Mouse (Mus musculus) heart, embryonic 10.5 days (tissue): ENCODE measurements around the gene Gm11554. TPM values are rescaled to one million over a fixed set of nuclear protein-coding genes. Genes with fewer than 3 reads are reported as not detected.

Experiments
- DNase-seq: peaks from one replicate; pipeline ENCODE4 v3.0.0-alpha.2; 2017; ENCODE audit warnings: low spot score
- H3K27ac ChIP-seq: fragments of 300-500 bp; sonication (generic); 2 replicates; pipeline ENCODE4 v1.5.1; 2016; ENCODE audit warnings: mild to moderate bottlenecking
- H3K27me3 ChIP-seq: fragments of 300-500 bp; sonication (generic); 2 replicates; pipeline ENCODE4 v1.6.1; 2016; ENCODE audit warnings: mild to moderate bottlenecking; ENCODE audit not compliant: poor library complexity, insufficient read depth, severe bottlenecking
- H3K36me3 ChIP-seq: fragments of 300-500 bp; sonication (generic); 2 replicates; pipeline ENCODE4 v1.6.1; 2016; ENCODE audit warnings: mild to moderate bottlenecking, moderate library complexity
- H3K4me1 ChIP-seq: fragments of 300-500 bp; sonication (generic); 2 replicates; pipeline ENCODE4 v1.6.1; 2016; ENCODE audit warnings: mild to moderate bottlenecking
- H3K4me3 ChIP-seq: fragments of 300-500 bp; sonication (generic); 2 replicates; pipeline ENCODE4 v1.5.1; 2016; ENCODE audit warnings: mild to moderate bottlenecking, moderate library complexity
- H3K9me3 ChIP-seq: fragments of 300-500 bp; sonication (generic); 2 replicates; pipeline ENCODE4 v1.6.1; 2016; ENCODE audit warnings: mild to moderate bottlenecking, moderate library complexity
- WGBS: fragments of 180-500 bp; shearing (Covaris S2); methylation state at CpG from one replicate; pipeline ENCODE4 v1.1.7; 2016; 5-methylcytosine and 5-hydroxymethylcytosine counted together
- polyA plus RNA-seq: library from polyadenylated mRNA; unstranded; fragments of >200 nt; fragmentation: Nextera tagmentation; extraction: Ambion mirVana; gene quantifications from 2 replicates; pipeline ENCODE4 v1.2.1, GENCODE M21; 2016

Gm11554 gene
- polyA plus RNA-seq, 1 experiment from 2014 or later: not detected

GRCm38 (mm10) chr11:99758877-99759276, 45.4 kb downstream of the Gm11554 start:
- no peaks in the 10 kb centered on the region for H3K9me3 ChIP-seq
- no peak for DNase-seq

More at GRCm38 (mm10) chr11:99758877-99759276, 45.4 kb downstream of the Gm11554 start:
- Histone ChIP-seq H3K4me1 (no peaks in the 10 kb centered on the region), H3K27ac (no peak overlapping the region), H3K36me3 (no peaks in the 10 kb centered on the region), H3K27me3 (no peaks in the 10 kb centered on the region), H3K4me3 (no peak overlapping the region)
- 82% methylated on average over 1 of the region's 1 CpGs for WGBS

Other genes starting within 250 kb of the Gm11554 start
- not detected in 2 replicates for gene Krtap3-2, start 247.6 kb downstream of the Gm11554 start, polyA plus RNA-seq
- gene Gm11939, start 245.0 kb downstream of the Gm11554 start, polyA plus RNA-seq: not detected in 2 replicates
- gene Krtap3-1, start 237.8 kb downstream of the Gm11554 start, polyA plus RNA-seq: not detected in 2 replicates
- not detected in 2 replicates for gene Krtap1-5, start 223.4 kb downstream of the Gm11554 start, polyA plus RNA-seq
- gene Krtap1-4, start 220.8 kb downstream of the Gm11554 start, polyA plus RNA-seq: not detected in 2 replicates
- gene Krtap1-3, start 213.1 kb downstream of the Gm11554 start, polyA plus RNA-seq: not detected in 2 replicates
- not detected in 2 replicates for gene Krtap9-3, start 206.3 kb downstream of the Gm11554 start, polyA plus RNA-seq
- not detected in 2 replicates for gene Gm11938, start 201.1 kb downstream of the Gm11554 start, polyA plus RNA-seq
- not detected in 2 replicates for gene Gm11937, start 194.3 kb downstream of the Gm11554 start, polyA plus RNA-seq
- gene Krtap2-4, start 189.6 kb downstream of the Gm11554 start, polyA plus RNA-seq: not detected in 2 replicates
- gene Gm11562, start 184.0 kb downstream of the Gm11554 start, polyA plus RNA-seq: not detected in 2 replicates
- gene Krtap4-1, start 176.2 kb downstream of the Gm11554 start, polyA plus RNA-seq: not detected in 2 replicates
- gene Krtap4-2, start 169.4 kb downstream of the Gm11554 start, polyA plus RNA-seq: not detected in 2 replicates
- not detected in 2 replicates for gene Krtap4-7, start 160.4 kb downstream of the Gm11554 start, polyA plus RNA-seq
- not detected in 2 replicates for gene Gm11555, start 154.2 kb downstream of the Gm11554 start, polyA plus RNA-seq
- not detected in 2 replicates for gene Gm11563, start 145.5 kb downstream of the Gm11554 start, polyA plus RNA-seq
- gene Krtap4-6, start 138.5 kb downstream of the Gm11554 start, polyA plus RNA-seq: not detected in 2 replicates
- not detected in 2 replicates for gene Gm14190, start 113.7 kb downstream of the Gm11554 start, polyA plus RNA-seq
- gene Gm14180, start 70.2 kb downstream of the Gm11554 start, polyA plus RNA-seq: not detected in 2 replicates
- not detected in 2 replicates for gene Gm11595, start 31.5 kb downstream of the Gm11554 start, polyA plus RNA-seq
- not detected in 2 replicates for gene Krtap4-8, start 23.7 kb downstream of the Gm11554 start, polyA plus RNA-seq
- gene Krtap4-9, start 19.2 kb downstream of the Gm11554 start, polyA plus RNA-seq: not detected in 2 replicates
- not detected in 2 replicates for gene Gm11596, start 11.0 kb downstream of the Gm11554 start, polyA plus RNA-seq
- not detected in 2 replicates for gene Gm11569, start 5.5 kb downstream of the Gm11554 start, polyA plus RNA-seq
- gene Krtap4-13, start 5.4 kb upstream of the Gm11554 start, polyA plus RNA-seq: not detected in 2 replicates
- gene Gm11564, start 11.2 kb upstream of the Gm11554 start, polyA plus RNA-seq: not detected in 2 replicates
- gene 2300003K06Rik, start 33.6 kb upstream of the Gm11554 start, polyA plus RNA-seq: not detected in 2 replicates
- gene Krtap4-16, start 47.2 kb upstream of the Gm11554 start, polyA plus RNA-seq: not detected in 2 replicates
- not detected in 2 replicates for gene Gm11568, start 53.5 kb upstream of the Gm11554 start, polyA plus RNA-seq
- gene Gm11559, start 60.0 kb upstream of the Gm11554 start, polyA plus RNA-seq: not detected in 2 replicates
- not detected in 2 replicates for gene Krtap9-1, start 68.9 kb upstream of the Gm11554 start, polyA plus RNA-seq
- not detected in 2 replicates for gene Gm11567, start 74.7 kb upstream of the Gm11554 start, polyA plus RNA-seq
- not detected in 2 replicates for gene Krtap31-1, start 103.5 kb upstream of the Gm11554 start, polyA plus RNA-seq
- not detected in 2 replicates for gene Gm11565, start 110.3 kb upstream of the Gm11554 start, polyA plus RNA-seq
- gene Krtap31-2, start 131.8 kb upstream of the Gm11554 start, polyA plus RNA-seq: not detected in 2 replicates
- gene Krtap9-5, start 144.0 kb upstream of the Gm11554 start, polyA plus RNA-seq: not detected in 2 replicates
- gene Krtap29-1, start 174.6 kb upstream of the Gm11554 start, polyA plus RNA-seq: not detected in 2 replicates
- not detected in 2 replicates for gene Krtap16-1, start 182.2 kb upstream of the Gm11554 start, polyA plus RNA-seq
- 0.30 TPM in 1 of 2 replicates, not detected in the other for gene Krtap17-1, start 189.5 kb upstream of the Gm11554 start, polyA plus RNA-seq
- not detected in 2 replicates for gene Krt33a, start 211.8 kb upstream of the Gm11554 start, polyA plus RNA-seq
- not detected in 2 replicates for gene Krt33b, start 225.4 kb upstream of the Gm11554 start, polyA plus RNA-seq
- gene Krt34, start 237.1 kb upstream of the Gm11554 start, polyA plus RNA-seq: not detected in 2 replicates
- gene Krt31, start 246.1 kb upstream of the Gm11554 start, polyA plus RNA-seq: not detected in 2 replicates